Mouse (Mus musculus): ENCODE measurements around the gene Slc9a1.

DNA sequence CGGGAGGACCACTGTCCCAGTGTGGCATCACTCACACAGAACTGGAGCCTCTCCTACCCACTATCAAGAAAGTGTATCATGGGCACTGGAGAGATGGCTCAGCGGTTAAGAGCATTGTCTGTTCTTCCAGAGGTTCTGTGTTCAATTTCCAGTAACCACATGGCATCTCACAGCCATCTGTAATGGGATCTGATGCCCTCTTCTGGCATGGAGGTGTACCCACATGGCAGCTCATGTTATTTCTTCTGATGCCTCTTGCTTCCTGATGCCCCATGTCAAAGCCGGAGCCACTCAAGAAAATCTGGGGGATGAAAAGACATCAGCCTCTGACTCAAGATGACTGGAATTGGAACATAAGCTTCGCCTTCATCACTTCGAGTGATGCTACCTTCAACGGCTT, 23.8 kb upstream of the Slc9a1 start:
- TF ChIP-seq CTCF (IDR thresholded peaks at IDR 0.05; ENCODE audit: low read depth, low read length), result no peak
- no peak for TF ChIP-seq GATA1 (IDR thresholded peaks at IDR 0.05; ENCODE audit: borderline replicate concordance, low read length)
- no peak for TF ChIP-seq POLR2AphosphoS5 (IDR thresholded peaks at IDR 0.05; ENCODE audit: insufficient replicate concordance, low read depth, low read length)
- no peak for TF ChIP-seq TAL1 (conservative IDR thresholded peaks at IDR 0.05; ENCODE audit: low read depth, low read length)
- no peak for TF ChIP-seq GATA2 (IDR thresholded peaks at IDR 0.05; ENCODE audit: borderline replicate concordance, low read depth, low read length)

Measured in G1E (cell line).